Mouse (Mus musculus) lung, postnatal 0 days (tissue): ENCODE measurements around the gene Spesp1.

Source experiments
- CTCF ChIP-seq: IDR thresholded peaks from 2 replicates; pipeline ENCODE4 v1.5.1; 2016; ENCODE audit warnings: antibody characterized with exemption, mild to moderate bottlenecking
- EP300 ChIP-seq: IDR thresholded peaks from 2 replicates; pipeline ENCODE4 v1.6.1; 2016; ENCODE audit warnings: antibody characterized with exemption, mild to moderate bottlenecking, control low read depth

DNA sequence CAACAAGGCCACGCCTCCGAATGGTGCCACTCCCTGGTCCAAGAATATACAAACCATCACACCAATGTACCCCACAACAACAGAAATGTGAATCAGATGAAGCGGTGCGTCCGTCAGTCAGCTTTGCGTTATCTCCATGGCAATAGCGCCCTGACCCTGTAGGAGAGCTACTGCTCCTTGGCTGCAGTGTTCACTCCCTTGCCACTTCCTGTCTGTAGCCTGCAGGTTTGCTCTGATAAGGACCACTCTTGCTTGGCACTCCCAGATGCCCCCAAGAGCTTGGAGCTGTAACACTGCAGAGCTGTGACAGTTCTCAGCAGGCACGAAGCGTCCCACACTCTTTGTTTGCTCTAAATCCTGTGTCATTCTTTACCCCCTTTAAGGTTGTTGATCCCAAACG is 16.7 kb downstream of the Spesp1 start:
- TF ChIP-seq CTCF = no peak
- TF ChIP-seq EP300 = no peak
